Mouse (Mus musculus) heart, embryonic 16.5 days (tissue): Measurements from ENCODE around the gene Qprt. TPM values are rescaled to one million over a fixed set of nuclear protein-coding genes. Genes with fewer than 3 reads are reported as not detected.

ENCODE experiments used
- ATAC-seq: fragments of 200-750 bp; cut with Nextera tagmentation; replicated peaks from 2 replicates; pipeline ENCODE4 v1.8.0; 2017; ENCODE audit warnings: moderate number of reproducible peaks; ENCODE audit not compliant: insufficient read depth, low FRiP score; ENCODE audit errors: extremely low read depth
- H3K27ac ChIP-seq: fragments of 300-500 bp; sonication (generic); 2 replicates; pipeline ENCODE4 v1.5.1; 2014; ENCODE audit warnings: mild to moderate bottlenecking, low read length, control low read depth, moderate library complexity
- H3K27me3 ChIP-seq: fragments of 300-500 bp; sonication (generic); 2 replicates; pipeline ENCODE4 v1.6.1; 2014; ENCODE audit warnings: low read length, mixed read lengths; ENCODE audit not compliant: control insufficient read depth, insufficient read depth
- H3K36me3 ChIP-seq: fragments of 300-500 bp; sonication (generic); 2 replicates; pipeline ENCODE4 v1.6.1; 2014; ENCODE audit not compliant: control insufficient read depth, insufficient read depth
- H3K4me1 ChIP-seq: fragments of 300-500 bp; sonication (generic); 2 replicates; pipeline ENCODE4 v1.6.1; 2014; ENCODE audit warnings: low read length, mixed read lengths; ENCODE audit not compliant: control insufficient read depth, insufficient read depth
- H3K4me2 ChIP-seq: fragments of 300-500 bp; sonication (generic); 2 replicates; pipeline ENCODE4 v1.6.1; 2014; ENCODE audit warnings: low read depth, mild to moderate bottlenecking, control low read depth, low read length
- H3K4me3 ChIP-seq: fragments of 300-500 bp; sonication (generic); 2 replicates; pipeline ENCODE4 v1.5.1; 2014; ENCODE audit warnings: mild to moderate bottlenecking, control low read depth, low read length
- H3K9ac ChIP-seq: fragments of 300-500 bp; sonication (generic); 2 replicates; pipeline ENCODE4 v1.6.1; 2014; ENCODE audit warnings: low read length, control low read depth
- H3K9me3 ChIP-seq: fragments of 300-500 bp; sonication (generic); replicated peaks from 2 replicates; pipeline ENCODE4 v1.6.1; 2016; ENCODE audit warnings: low read length; ENCODE audit not compliant: control insufficient read depth
- WGBS: fragments of 180-500 bp; shearing (Covaris S2); extraction: QIAGEN DNeasy Blood & Tissue Kit; methylation state at CpG from one replicate; pipeline ENCODE4 v1.1.7; 2014; 5-methylcytosine and 5-hydroxymethylcytosine counted together
- polyA plus RNA-seq: library from polyadenylated mRNA; unstranded; fragments of >200 nt; fragmentation: Nextera tagmentation; extraction: Ambion mirVana; gene quantifications from 2 replicates; pipeline ENCODE4 v1.2.1, GENCODE M21; 2015

The Qprt gene
- polyA plus RNA-seq, 1 experiment from 2014 or later: 2.1 TPM

GRCm38 (mm10) chr7:127065538-127065937 lies 56.5 kb downstream of the Qprt start:
- Histone ChIP-seq H3K36me3 (no peaks in the 10 kb centered on the region), H3K4me3 (no peak overlapping the region), H3K4me1 (no peaks in the 10 kb centered on the region), H3K27me3 (no peaks in the 10 kb centered on the region), H3K4me2 (no peak overlapping the region), H3K27ac (no peak overlapping the region), H3K9me3 (no peaks in the 10 kb centered on the region; the same call in 1 of the 2 replicates), H3K9ac (no peak overlapping the region)
- ATAC-seq: no peak
- 82% methylated on average over 6 of the region's 6 CpGs for WGBS

Other genes with a start within 250 kb of the Qprt start
- 31.1 and 35.4 TPM in 2 replicates for gene Taok2, start 237.5 kb downstream of the Qprt start, polyA plus RNA-seq
- 19.6 and 22.5 TPM in 2 replicates for gene Tmem219, start 199.3 kb downstream of the Qprt start, polyA plus RNA-seq
- 13.3 TPM in 2 replicates for gene Kctd13, start 193.3 kb downstream of the Qprt start, polyA plus RNA-seq
- not detected in 2 replicates for gene Asphd1, start 172.6 kb downstream of the Qprt start, polyA plus RNA-seq
- 0.53 and 1.0 TPM in 2 replicates for gene Sez6l2, start 171.7 kb downstream of the Qprt start, polyA plus RNA-seq
- 85.1 and 89.4 TPM in 2 replicates for gene Cdipt, start 146.3 kb downstream of the Qprt start, polyA plus RNA-seq
- 1.2 and 1.6 TPM in 2 replicates for gene Cdiptos, start 146.1 kb downstream of the Qprt start, polyA plus RNA-seq
- 15.9 and 20.6 TPM in 2 replicates for gene Mvp, start 107.6 kb downstream of the Qprt start, polyA plus RNA-seq
- gene Pagr1b, start 105.7 kb downstream of the Qprt start, polyA plus RNA-seq: 0.75 TPM in 1 of 2 replicates, not detected in the other
- 61.0 and 78.5 TPM in 2 replicates for gene Pagr1a, start 104.9 kb downstream of the Qprt start, polyA plus RNA-seq
- 15.4 and 38.5 TPM in 2 replicates for gene Gm42742, start 101.1 kb downstream of the Qprt start, polyA plus RNA-seq
- 1.6 and 2.4 TPM in 2 replicates for gene Prrt2, start 101.0 kb downstream of the Qprt start, polyA plus RNA-seq
- gene Maz, start 95.2 kb downstream of the Qprt start, polyA plus RNA-seq: 31.5 and 34.1 TPM in 2 replicates
- 80.4 and 81.6 TPM in 2 replicates for gene Kif22, start 79.8 kb downstream of the Qprt start, polyA plus RNA-seq
- gene Zg16, start 34.9 kb downstream of the Qprt start, polyA plus RNA-seq: 18.3 TPM in 1 of 2 replicates, not detected in the other
- 4.9 and 8.4 TPM in 2 replicates for gene AI467606, start 30.9 kb downstream of the Qprt start, polyA plus RNA-seq
- gene Spn, start 15.6 kb upstream of the Qprt start, polyA plus RNA-seq: 1.2 and 2.6 TPM in 2 replicates
- gene Cd2bp2, start 73.8 kb upstream of the Qprt start, polyA plus RNA-seq: 42.2 and 44.4 TPM in 2 replicates
- gene Tbc1d10b, start 86.2 kb upstream of the Qprt start, polyA plus RNA-seq: 15.2 and 22.3 TPM in 2 replicates
- gene Mylpf, start 86.7 kb upstream of the Qprt start, polyA plus RNA-seq: 16.2 and 31.6 TPM in 2 replicates
- 21.0 and 21.9 TPM in 2 replicates for gene Zfp553, start 110.8 kb upstream of the Qprt start, polyA plus RNA-seq
- 35.1 and 57.5 TPM in 2 replicates for gene Sept1, start 110.9 kb upstream of the Qprt start, polyA plus RNA-seq
- 38.0 and 39.6 TPM in 2 replicates for gene Zfp771, start 122.0 kb upstream of the Qprt start, polyA plus RNA-seq
- 129 and 142 TPM in 2 replicates for gene Dctpp1, start 138.5 kb upstream of the Qprt start, polyA plus RNA-seq
- gene Sephs2, start 151.8 kb upstream of the Qprt start, polyA plus RNA-seq: 48.7 and 52.8 TPM in 2 replicates
- 3.3 and 8.1 TPM in 2 replicates for gene Itgal, start 174.0 kb upstream of the Qprt start, polyA plus RNA-seq
- gene Zfp768, start 223.4 kb upstream of the Qprt start, polyA plus RNA-seq: 17.1 and 20.0 TPM in 2 replicates